Mouse (Mus musculus): Measurements from ENCODE around the gene Mettl5. TPM values are rescaled to one million over a fixed set of nuclear protein-coding genes. Genes with fewer than 3 reads are reported as not detected.
A peak's percentile ranks its signal among the peaks of the same experiment; 100 is the strongest.
"Not testable (repeated sequence)": the region's sequence is repeated elsewhere in the genome, so short reads cannot be mapped to it uniquely, and the experiment has no call there.

Gene Mettl5
- polyA plus RNA-seq (2012; fragmentation: generic; extraction: Trizol): 9.0 TPM
- long read RNA-seq, experiment 1, transcript Mettl5-201 (7 exons, 968 nt): major isoform, 13 of 17 reads
- long read RNA-seq, experiment 1, partial matches to known transcripts: 1 of 17 reads
- long read RNA-seq, experiment 1, other reads (novel, unspliced or antisense): 0 of 17 reads
- long read RNA-seq, experiment 2, transcript Mettl5-201 (7 exons, 968 nt): major isoform, 9 of 15 reads
- long read RNA-seq, experiment 2, partial matches to known transcripts: 2 of 15 reads
- long read RNA-seq, experiment 2, other reads (novel, unspliced or antisense): 2 of 15 reads

GRCm38 (mm10) chr2:69885451-69886305 is at the start of gene Mettl5:
TSS of gene Mettl5 (minus strand) at chr2:69885615.
- H3K79me2 ChIP-seq (ENCODE audit: control insufficient read depth, insufficient read depth): no peaks in the 10 kb centered on the region
- peaks cover 2% of the 10 kb centered on the region for H3K79me3 ChIP-seq (ENCODE audit: low read depth)
- H3K36me3 ChIP-seq (ENCODE audit: control insufficient read depth, insufficient read depth): no peaks in the 10 kb centered on the region
- H3K27me3 ChIP-seq (ENCODE audit: control insufficient read depth, insufficient read depth, insufficient read length): no peaks in the 10 kb centered on the region
- H3K4me3 ChIP-seq (ENCODE audit: insufficient read depth, poor library complexity, severe bottlenecking): peak within 1 kb of the TSS; percentile 61
- H3ac ChIP-seq (ENCODE audit: control insufficient read depth, insufficient read length, low read depth): peak within 1 kb of the TSS; percentile 64
- no peak for TF ChIP-seq MYOG (IDR thresholded peaks at IDR 0.05; ENCODE audit: control insufficient read depth, extremely low read depth, insufficient read length)
- TF ChIP-seq USF1 (IDR thresholded peaks at IDR 0.05; ENCODE audit: low read depth): no peak
- TF ChIP-seq MAX (IDR thresholded peaks at IDR 0.05): peak; percentile 83
- TF ChIP-seq MYOD1 (IDR thresholded peaks at IDR 0.05; ENCODE audit: control insufficient read depth, insufficient read length, low read depth): no peak
- no peak for TF ChIP-seq FOSL1 (IDR thresholded peaks at IDR 0.05; ENCODE audit: insufficient read depth, low read length, poor library complexity, severe bottlenecking)
- TF ChIP-seq CEBPB (IDR thresholded peaks at IDR 0.05; ENCODE audit: low read depth): no peak
- peak; percentile 66 for TF ChIP-seq CTCF (IDR thresholded peaks at IDR 0.05; ENCODE audit: control insufficient read depth, insufficient read depth, insufficient read length)

DNA sequence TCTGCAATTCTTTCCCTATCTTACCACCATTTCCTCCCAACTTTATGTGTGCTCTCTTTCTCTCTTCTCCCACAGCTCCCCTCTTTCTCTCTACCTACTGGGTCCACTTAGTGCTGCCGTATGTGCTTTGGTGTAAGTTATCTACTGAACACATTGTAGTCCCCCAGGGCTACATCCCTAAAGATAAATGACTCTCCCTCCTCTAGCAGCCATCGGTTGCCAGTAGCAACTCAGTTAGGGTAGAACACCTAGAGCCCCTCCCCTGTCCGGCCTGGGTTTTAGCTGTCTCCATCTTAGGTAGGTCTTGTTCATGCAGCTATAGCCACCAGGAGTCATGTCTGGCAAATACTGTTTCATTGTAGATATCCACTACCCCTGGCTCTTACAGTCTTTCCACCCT is 39.5 kb upstream of the Mettl5 start:
- Histone ChIP-seq H3K27me3 (ENCODE audit: control insufficient read depth, insufficient read depth, insufficient read length) (no peaks in the 10 kb centered on the region), H3K79me3 (ENCODE audit: low read depth) (no peaks in the 10 kb centered on the region), H3K4me3 (ENCODE audit: insufficient read depth, poor library complexity, severe bottlenecking) (no peak overlapping the region), H3ac (ENCODE audit: control insufficient read depth, insufficient read length, low read depth) (no peak overlapping the region), H3K36me3 (ENCODE audit: control insufficient read depth, insufficient read depth) (peaks cover 40% of the 10 kb centered on the region), H3K79me2 (ENCODE audit: control insufficient read depth, insufficient read depth) (peaks cover 5% of the 10 kb centered on the region)
- TF ChIP-seq CEBPB (IDR thresholded peaks at IDR 0.05; ENCODE audit: low read depth) (no peak), MAX (IDR thresholded peaks at IDR 0.05) (no peak), MYOD1 (IDR thresholded peaks at IDR 0.05; ENCODE audit: control insufficient read depth, insufficient read length, low read depth) (no peak), FOSL1 (IDR thresholded peaks at IDR 0.05; ENCODE audit: insufficient read depth, low read length, poor library complexity, severe bottlenecking) (no peak), MYOG (IDR thresholded peaks at IDR 0.05; ENCODE audit: control insufficient read depth, extremely low read depth, insufficient read length) (no peak)

GRCm38 (mm10) chr2:69917301-69917700 is 31.9 kb upstream of the Mettl5 start:
- TF ChIP-seq FOSL1 (IDR thresholded peaks at IDR 0.05; ENCODE audit: insufficient read depth, low read length, poor library complexity, severe bottlenecking): no peak
- TF ChIP-seq MAX (IDR thresholded peaks at IDR 0.05): no peak
- TF ChIP-seq CTCF (IDR thresholded peaks at IDR 0.05; ENCODE audit: control insufficient read depth, insufficient read depth, insufficient read length): no peak
- no peak for TF ChIP-seq CEBPB (IDR thresholded peaks at IDR 0.05; ENCODE audit: low read depth)
- TF ChIP-seq MYOD1 (IDR thresholded peaks at IDR 0.05; ENCODE audit: control insufficient read depth, insufficient read length, low read depth): no peak
- no peak for TF ChIP-seq USF1 (IDR thresholded peaks at IDR 0.05; ENCODE audit: low read depth)
- TF ChIP-seq MYOG (IDR thresholded peaks at IDR 0.05; ENCODE audit: control insufficient read depth, extremely low read depth, insufficient read length): no peak
- Histone ChIP-seq H3K79me3 (ENCODE audit: low read depth) (peaks cover 8% of the 10 kb centered on the region), H3K79me2 (ENCODE audit: control insufficient read depth, insufficient read depth) (peaks cover 20% of the 10 kb centered on the region), H3K27me3 (ENCODE audit: control insufficient read depth, insufficient read depth, insufficient read length) (no peaks in the 10 kb centered on the region), H3K36me3 (ENCODE audit: control insufficient read depth, insufficient read depth) (peaks cover 24% of the 10 kb centered on the region), H3K4me3 (ENCODE audit: insufficient read depth, poor library complexity, severe bottlenecking) (no peak overlapping the region), H3ac (ENCODE audit: control insufficient read depth, insufficient read length, low read depth) (no peak overlapping the region)

DNA sequence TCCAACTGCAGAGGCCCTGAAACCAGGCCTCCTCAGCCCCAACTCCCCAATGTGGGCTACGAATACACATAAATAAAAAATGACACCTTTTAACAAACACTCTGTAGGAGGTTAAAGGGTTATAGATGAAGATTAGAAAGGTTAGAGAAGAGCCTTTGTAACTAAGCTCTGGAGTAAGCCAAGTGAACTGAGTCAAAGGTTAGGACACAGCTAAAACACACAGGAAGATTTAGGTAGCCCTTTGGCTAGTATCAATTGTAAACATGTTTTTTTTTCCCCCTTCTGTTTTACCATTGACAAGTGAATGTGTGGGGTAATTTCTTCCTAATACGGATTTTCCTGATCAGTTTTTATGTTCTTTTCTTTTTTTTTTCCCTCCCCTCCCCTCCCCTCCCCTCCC is 27.4 kb upstream of the Mettl5 start:
- Histone ChIP-seq H3K4me3 (ENCODE audit: insufficient read depth, poor library complexity, severe bottlenecking) (no peak overlapping the region), H3K27me3 (ENCODE audit: control insufficient read depth, insufficient read depth, insufficient read length) (no peaks in the 10 kb centered on the region), H3K79me2 (ENCODE audit: control insufficient read depth, insufficient read depth) (peaks cover 62% of the 10 kb centered on the region), H3K79me3 (ENCODE audit: low read depth) (peaks cover 38% of the 10 kb centered on the region), H3ac (ENCODE audit: control insufficient read depth, insufficient read length, low read depth) (no peak overlapping the region), H3K36me3 (ENCODE audit: control insufficient read depth, insufficient read depth) (peaks cover 10% of the 10 kb centered on the region)
- no peak for TF ChIP-seq MYOG (IDR thresholded peaks at IDR 0.05; ENCODE audit: control insufficient read depth, extremely low read depth, insufficient read length)
- TF ChIP-seq USF1 (IDR thresholded peaks at IDR 0.05; ENCODE audit: low read depth): no peak
- TF ChIP-seq FOSL1 (IDR thresholded peaks at IDR 0.05; ENCODE audit: insufficient read depth, low read length, poor library complexity, severe bottlenecking): no peak
- TF ChIP-seq CEBPB (IDR thresholded peaks at IDR 0.05; ENCODE audit: low read depth): no peak
- TF ChIP-seq MYOD1 (IDR thresholded peaks at IDR 0.05; ENCODE audit: control insufficient read depth, insufficient read length, low read depth): no peak
- no peak for TF ChIP-seq CTCF (IDR thresholded peaks at IDR 0.05; ENCODE audit: control insufficient read depth, insufficient read depth, insufficient read length)
- TF ChIP-seq MAX (IDR thresholded peaks at IDR 0.05): no peak

DNA sequence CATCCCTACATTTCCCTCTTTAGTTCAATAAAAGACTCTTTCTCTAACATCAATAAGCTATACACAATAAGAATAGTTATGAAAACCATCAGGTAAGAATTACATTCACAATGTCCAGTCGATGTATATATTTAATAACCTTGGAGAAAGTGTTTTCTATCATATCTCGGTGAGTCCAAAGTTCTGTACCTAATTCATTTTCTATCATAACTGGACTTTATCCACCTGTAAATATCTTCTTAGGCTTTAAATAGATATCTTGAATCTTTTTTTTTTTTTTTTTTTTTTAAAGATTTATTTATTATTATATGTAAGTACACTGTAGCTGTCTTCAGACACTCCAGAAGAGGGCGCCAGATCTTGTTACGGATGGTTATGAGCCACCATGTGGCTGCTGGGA is 22.0 kb upstream of the Mettl5 start:
- H3K4me3 ChIP-seq (ENCODE audit: insufficient read depth, poor library complexity, severe bottlenecking); H3ac ChIP-seq (ENCODE audit: control insufficient read depth, insufficient read length, low read depth); H3K36me3 ChIP-seq (ENCODE audit: control insufficient read depth, insufficient read depth); H3K27me3 ChIP-seq (ENCODE audit: control insufficient read depth, insufficient read depth, insufficient read length): not testable (repeated sequence)
- H3K79me3 ChIP-seq (ENCODE audit: low read depth): peaks cover 71% of the 10 kb centered on the region
- peaks cover 91% of the 10 kb centered on the region for H3K79me2 ChIP-seq (ENCODE audit: control insufficient read depth, insufficient read depth)
